Mouse (Mus musculus) telencephalon, adult 2 months (tissue): ENCODE data around the gene Sspn.

Experiments used
- DNase-seq: peaks from one replicate; pipeline ENCODE4 v3.0.0-alpha.2; 2011; ENCODE audit warnings: low read depth, low spot score

The Sspn gene

GRCm38 (mm10) chr6:145934001-145934696 lies 2.7 kb downstream of the Sspn start:
- DNase-seq = peak; percentile 26

DNA sequence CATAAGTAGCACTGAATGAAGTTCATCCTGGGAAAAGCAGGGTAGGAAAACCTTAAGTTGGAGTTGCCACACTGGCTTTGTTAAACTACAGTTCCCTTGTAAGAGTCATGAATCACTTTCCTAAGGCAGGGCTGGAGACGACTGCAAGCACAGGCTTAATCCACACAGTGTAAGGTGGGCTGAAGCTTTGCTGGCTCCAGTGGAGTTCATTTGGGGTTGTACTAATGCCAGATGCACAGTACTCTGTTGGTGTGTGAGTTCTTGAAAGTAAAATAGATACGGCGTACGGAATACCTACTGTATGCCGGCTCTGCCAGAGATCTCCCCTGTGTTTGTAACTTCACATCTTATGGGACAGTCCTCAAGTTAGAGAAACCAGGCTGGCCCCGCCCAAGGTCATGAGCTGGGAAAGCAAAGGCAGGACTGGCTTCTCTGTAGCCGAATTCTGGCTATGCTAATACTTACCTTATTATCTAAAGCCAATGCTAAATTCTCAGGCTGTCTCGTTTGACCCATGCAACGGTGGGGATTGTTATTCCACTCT lies 3.3 kb downstream of the Sspn start:
- no peak for DNase-seq

- DNase-seq = no peak
Measured at GRCm38 (mm10) chr6:145935912-145936311, 4.5 kb downstream of the Sspn start.

GRCm38 (mm10) chr6:145936511-145936910 lies 5.1 kb downstream of the Sspn start:
- DNase-seq = no peak

DNA sequence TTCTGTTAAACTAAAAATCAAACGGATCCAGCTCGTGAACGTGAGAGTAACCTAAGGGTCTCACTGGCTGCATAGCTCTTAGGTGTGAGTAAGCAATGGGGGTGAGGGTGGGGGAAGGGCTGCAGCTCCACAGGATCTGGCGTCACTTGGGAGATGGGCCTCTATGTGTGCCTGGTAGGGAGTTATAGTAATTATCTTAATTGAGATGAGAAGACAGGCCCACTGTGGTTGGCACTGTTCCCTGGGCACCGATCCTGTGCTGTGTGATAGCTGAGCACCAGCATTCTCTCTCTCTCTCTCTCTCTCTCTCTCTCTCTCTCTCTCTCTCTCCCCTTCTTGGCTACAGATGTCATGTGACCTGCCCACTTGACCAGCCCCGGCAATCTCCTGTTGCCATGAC lies 9.4 kb downstream of the Sspn start:
- DNase-seq = no peak

- DNase-seq = no peak
Measured at GRCm38 (mm10) chr6:145942263-145942966, 11.0 kb downstream of the Sspn start.

GRCm38 (mm10) chr6:145943414-145943813 lies 12.0 kb downstream of the Sspn start:
- DNase-seq = no peak

DNA sequence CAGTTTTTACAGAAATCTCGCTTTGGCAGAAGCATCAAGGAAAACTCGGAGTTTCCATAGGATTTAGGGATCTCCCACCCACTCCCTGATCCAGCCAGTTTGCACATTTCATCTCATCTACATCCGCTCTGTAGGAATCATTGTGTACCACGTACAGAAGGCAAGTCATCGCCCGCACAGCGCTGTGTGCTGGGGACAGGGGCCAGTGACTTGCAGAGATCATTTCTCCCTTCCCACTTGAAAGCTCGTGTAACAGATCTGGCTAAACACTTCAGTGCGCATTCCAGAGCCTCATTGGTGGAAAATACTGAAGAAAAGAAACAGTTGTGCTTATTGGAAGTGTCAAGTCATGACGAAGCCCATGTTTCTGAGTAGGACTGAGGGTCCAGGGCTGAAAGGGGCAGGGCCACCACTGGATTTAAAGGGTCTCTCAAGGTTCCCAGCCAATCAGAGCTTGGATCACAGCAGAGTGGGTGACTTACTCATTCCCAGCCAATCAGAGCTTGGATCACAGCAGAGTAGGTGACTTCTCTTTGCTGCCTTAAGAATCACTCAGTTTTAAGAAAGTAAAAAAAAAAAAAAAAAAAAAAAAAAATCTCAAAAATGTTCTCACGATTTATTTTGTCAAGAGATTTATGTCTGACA lies 14.4 kb downstream of the Sspn start:
- DNase-seq = no peak

- DNase-seq = no peak
Measured at GRCm38 (mm10) chr6:145949049-145949448, 17.6 kb downstream of the Sspn start.

DNA sequence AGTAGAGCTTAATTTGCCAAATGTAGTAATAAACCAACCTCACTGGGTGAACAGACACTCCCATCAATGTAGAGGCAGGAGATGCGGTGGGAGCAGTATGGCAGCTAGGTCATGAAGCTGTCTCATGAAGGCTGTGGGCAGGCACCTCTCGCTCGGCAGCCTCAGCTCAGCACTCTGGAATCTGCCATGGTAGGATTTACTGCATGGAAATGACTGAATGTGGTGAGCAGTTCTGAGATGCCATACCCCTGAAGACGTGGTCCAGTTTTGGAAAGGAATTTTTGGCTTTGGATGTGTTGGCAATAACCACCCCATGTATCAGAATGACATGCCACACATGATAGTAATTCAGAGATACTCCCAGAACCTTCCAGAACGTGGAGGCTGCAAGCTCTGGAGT lies 19.2 kb downstream of the Sspn start:
- DNase-seq = no peak

DNA sequence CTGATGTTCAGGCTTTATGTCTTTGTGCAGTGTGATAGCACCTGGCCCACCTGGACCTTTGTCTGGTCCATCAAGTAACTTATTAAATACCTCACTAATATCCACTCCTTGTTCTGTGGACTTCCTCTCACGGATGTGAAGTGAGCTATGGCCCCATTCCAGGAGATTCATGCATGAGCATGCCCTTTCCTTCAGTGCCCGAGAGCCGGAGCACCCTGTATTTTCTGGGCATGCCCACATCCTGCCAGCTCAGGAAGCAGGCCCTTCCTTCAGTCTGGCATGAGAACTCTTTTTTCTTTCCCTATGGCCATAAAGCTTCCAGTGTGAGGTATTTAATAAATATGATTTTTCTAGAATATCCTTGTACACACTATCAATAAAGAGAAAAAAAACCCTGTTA lies 21.2 kb downstream of the Sspn start:
- no peak for DNase-seq

GRCm38 (mm10) chr6:145953121-145953896 lies 21.9 kb downstream of the Sspn start:
- DNase-seq = no peak

DNA sequence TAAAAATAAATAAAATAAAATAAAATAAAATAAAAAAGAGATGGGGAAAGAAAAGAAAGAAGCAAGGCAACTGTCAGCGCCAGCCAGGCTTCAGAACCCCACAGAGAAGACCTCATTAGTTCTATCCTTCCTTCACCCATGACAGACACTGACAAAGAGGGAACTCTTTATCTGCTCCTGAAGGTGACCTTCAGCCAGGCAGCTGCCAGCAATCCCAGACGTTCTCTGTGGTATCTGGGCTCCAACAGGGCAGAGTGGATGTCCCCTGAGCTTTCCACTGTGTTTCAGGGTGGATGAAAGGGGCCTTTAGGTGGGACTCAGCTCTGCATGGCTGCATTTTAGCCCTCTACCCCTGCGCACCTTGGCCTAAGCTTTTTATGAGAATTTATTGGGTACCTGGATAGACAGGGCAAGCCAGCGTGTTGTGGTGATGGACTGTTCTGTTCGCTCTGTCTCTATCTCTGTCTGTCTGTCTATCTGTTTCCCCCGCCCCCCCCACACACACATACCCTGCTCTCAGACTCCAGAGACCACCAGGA lies 26.1 kb downstream of the Sspn start:
- DNase-seq = no peak

DNA sequence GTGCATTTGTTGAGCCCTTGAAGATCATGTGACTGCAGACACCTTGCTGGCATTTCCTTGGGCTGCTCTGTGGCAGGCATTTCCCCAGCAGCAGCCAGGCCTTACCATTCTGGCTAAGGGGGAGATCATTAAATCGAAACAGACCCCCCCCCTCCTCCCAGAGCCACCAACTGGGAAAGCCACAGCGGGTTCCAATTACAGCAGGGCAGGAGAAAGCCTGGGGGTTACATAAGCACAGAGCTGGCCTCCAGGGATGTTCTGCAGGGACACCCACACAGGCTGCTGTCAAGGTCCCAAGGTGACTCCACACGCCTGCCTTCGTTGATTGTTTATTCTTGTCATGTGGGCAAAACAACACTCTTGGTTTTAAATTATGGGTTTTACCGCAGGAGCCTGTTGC lies 26.6 kb downstream of the Sspn start:
- no peak for DNase-seq

DNA sequence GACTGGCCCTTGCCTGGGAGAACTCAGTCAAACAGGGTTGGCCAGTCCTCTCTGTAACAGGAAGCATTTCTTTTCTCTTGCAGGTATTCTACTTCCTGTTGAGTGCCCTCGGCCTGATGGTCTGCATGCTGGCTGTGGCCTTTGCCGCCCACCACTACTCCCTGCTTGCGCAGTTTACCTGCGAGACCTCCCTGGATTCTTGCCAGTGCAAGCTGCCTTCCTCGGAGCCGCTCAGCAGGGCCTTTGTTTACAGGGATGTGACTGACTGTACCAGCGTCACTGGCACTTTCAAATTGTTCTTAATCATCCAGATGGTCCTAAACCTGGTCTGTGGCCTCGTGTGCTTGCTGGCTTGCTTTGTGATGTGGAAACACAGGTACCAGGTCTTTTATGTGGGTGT lies 29.6 kb downstream of the Sspn start:
- no peak for DNase-seq

- DNase-seq = no peak
Measured at GRCm38 (mm10) chr6:145963966-145964365, 32.5 kb downstream of the Sspn start.

GRCm38 (mm10) chr6:145967693-145968092 lies 36.3 kb downstream of the Sspn start:
- no peak for DNase-seq

- peak; percentile 21 for DNase-seq
Measured at GRCm38 (mm10) chr6:145968301-145968818, 36.9 kb downstream of the Sspn start.

- no peak for DNase-seq
Measured at GRCm38 (mm10) chr6:145968821-145969220, 37.4 kb downstream of the Sspn start.

GRCm38 (mm10) chr6:145969572-145969971 lies 38.1 kb downstream of the Sspn start:
- DNase-seq = no peak

- DNase-seq = no peak
Measured at GRCm38 (mm10) chr6:145972107-145972506, 40.7 kb downstream of the Sspn start.
